Mouse (Mus musculus): ENCODE results near the gene Nox4. TPM values are rescaled to one million over a fixed set of nuclear protein-coding genes. Genes with fewer than 3 reads are reported as not detected.

Gene Nox4
- 1 to 10 TPM; 1.1 to 2.0 (median 1.7) TPM for total RNA-seq (2022)

DNA sequence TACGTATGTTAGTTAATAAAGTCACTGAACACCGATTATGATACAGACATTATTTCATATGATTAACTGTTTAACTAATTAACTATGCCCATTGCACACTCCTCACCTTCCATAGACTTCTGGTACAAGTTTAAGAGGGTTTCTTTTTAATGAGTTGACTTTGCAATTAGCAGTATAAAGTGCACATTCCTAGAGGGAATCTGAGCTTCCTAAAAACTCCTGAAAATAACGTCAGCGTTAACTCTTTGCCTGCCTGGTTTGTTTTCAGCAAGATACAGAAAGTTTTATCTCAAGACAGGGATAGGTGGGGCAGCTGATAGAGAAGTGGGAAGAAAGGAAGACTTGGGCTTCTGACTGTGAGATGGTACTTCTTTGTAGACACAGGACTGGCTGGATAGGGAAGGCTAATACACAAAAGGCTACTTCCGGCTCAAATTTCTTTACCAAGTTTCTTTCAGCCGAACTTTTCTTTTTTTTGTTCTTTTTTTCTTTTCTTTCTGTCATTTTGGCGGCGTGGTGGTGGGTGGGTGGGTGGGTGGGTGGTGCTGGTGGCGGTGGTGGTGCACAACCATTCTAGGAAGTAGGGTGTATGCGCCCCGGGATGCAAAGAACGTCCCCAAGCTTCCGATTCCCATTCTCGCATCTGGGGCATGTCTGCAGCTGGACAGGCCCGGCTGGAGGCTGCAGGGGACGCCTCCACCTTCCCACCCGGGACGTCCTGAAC is at the start of gene Nox4:
Gene Nox4, plus strand, starts transcription at position 241 of the 724 bp plus-strand sequence.
- no peak for DNase-seq

GRCm38 (mm10) chr7:87204751-87205150 is 41.1 kb upstream of the Nox4 start:
- no peak for DNase-seq

GRCm38 (mm10) chr7:87221712-87222111 is 24.2 kb upstream of the Nox4 start:
- DNase-seq: no peak

- no peak for DNase-seq
Observed at GRCm38 (mm10) chr7:87222751-87223150, 23.1 kb upstream of the Nox4 start.

DNA sequence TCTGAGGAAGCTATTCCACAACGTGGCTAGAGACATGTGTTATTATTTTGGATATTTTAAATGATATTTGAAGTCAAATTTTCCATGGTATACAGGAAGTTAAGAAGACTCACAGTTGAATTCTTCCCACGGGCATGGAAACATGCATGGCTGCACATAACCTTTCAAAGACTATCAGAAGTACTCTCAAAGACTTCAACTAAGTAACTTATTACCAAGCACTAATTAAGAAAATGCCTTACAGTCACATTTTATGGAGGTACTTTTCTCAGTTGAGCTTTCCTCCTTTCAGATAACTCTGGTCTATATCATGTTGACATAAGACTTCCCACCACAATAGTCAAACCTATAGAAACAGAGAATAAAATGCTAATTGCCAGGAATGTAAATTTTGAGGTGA is 20.3 kb upstream of the Nox4 start:
- DNase-seq: no peak

DNA sequence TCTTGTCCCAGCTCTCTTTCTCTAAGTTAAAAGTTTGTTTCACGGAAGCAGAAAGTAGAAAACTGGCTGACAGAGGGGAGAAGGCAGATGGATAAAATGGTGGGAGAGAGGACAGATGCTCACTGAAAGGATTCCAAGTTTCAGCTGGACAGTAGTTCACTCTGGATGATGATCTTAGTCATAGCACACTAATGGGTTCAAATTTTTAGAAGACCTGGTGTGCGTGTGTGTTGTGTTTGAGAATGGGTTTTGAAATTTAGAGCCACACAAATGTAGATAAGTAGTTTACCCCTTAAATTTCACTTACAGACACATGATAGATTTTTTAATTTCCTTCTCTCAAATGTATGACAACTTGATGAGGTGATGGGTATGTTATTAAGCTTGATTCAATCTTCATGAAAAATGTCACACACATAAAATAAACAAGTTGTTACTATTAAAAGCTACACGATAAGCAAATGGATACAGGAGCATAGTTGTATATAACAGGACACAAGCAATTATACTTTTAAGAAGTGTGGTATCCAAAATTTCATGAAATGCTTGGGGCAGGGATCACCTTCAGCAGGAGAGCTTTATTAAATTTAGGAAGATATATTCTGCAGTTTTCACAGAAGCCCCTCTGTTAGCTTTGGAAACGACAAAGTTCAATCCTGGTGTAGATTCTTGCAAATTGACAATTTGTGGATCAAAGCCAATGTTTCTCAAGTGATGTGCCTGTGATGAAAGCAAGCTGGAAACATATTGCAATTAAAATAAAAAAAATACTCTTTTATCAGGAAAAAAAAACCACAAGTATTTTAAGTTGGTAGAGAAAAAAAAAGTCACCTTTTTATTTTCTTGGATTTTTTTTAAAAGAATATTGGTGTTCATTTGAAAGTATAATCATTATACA is 18.6 kb upstream of the Nox4 start:
- DNase-seq: no peak

GRCm38 (mm10) chr7:87229502-87229901 is 16.4 kb upstream of the Nox4 start:
- DNase-seq: no peak

DNA sequence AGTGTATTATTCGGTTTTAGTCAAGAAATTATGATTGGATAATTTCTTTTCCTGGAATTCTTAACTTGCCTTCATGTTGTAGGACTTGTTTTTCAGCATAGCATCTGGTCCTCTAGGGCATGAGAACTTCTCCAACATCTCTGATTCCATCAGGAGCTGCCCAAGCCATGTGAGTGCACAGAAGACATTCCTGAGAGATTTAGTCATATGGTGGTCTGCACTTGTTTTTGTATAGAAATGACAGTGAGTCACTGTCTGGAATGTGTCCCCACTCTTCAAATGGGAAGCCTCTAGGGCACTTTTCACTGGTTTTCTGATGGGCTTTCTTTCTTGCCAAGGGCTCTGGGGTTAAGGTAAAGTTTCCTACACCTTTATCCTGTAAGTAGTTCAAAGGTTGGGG is 4.8 kb upstream of the Nox4 start:
- DNase-seq: no peak

GRCm38 (mm10) chr7:87246580-87246934 is 661 bp downstream of the Nox4 start:
- DNase-seq: no peak

- no peak for DNase-seq
Observed at GRCm38 (mm10) chr7:87246940-87247339, 1.0 kb downstream of the Nox4 start.

- no peak for DNase-seq
Observed at GRCm38 (mm10) chr7:87247926-87248325, 2.0 kb downstream of the Nox4 start.

GRCm38 (mm10) chr7:87252071-87252470 is 6.2 kb downstream of the Nox4 start:
- no peak for DNase-seq

- peak; percentile 1 for DNase-seq
Observed at GRCm38 (mm10) chr7:87277225-87277624, 31.3 kb downstream of the Nox4 start.

- DNase-seq: no peak
Observed at GRCm38 (mm10) chr7:87303726-87304315, 57.9 kb downstream of the Nox4 start.

DNA sequence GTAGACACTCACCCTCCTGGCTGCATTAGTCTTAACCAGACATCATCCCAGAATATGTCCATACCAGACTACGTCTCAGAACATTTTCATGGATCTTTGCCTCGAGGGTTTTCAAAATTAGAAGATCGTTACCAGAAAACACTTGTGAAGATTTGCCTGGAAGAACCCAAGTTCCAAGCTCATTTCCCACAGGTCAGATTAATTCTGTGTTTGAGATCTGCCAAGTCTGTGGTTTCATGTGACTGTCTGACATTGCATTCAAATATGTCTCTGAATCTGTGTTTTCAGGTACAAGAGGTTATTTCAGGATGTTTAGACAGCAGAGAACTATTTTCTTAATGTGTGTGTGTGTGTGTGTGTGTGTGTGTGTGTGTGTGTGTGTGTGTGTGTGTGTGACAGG is 75.7 kb downstream of the Nox4 start:
- no peak for DNase-seq

DNA sequence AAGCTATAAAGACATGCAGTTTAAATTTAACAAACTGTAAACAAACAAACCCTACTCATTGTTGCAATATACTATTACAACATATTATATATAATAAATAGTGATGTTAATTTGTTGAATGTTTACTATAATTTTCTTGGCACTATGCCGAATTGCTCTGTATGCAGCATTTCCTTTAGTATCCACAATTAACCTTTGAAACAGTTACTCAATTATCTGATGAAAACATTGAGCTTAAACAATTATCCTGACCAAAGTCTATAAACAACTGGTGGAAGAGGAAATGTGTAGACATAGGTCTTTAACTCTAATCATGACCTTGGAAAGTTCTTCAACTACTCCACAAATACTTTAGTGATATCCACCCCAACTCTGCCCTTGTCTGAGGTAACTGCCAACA is 76.2 kb downstream of the Nox4 start:
- no peak for DNase-seq

- DNase-seq: no peak
Observed at GRCm38 (mm10) chr7:87330782-87331558, 85.1 kb downstream of the Nox4 start.

DNA sequence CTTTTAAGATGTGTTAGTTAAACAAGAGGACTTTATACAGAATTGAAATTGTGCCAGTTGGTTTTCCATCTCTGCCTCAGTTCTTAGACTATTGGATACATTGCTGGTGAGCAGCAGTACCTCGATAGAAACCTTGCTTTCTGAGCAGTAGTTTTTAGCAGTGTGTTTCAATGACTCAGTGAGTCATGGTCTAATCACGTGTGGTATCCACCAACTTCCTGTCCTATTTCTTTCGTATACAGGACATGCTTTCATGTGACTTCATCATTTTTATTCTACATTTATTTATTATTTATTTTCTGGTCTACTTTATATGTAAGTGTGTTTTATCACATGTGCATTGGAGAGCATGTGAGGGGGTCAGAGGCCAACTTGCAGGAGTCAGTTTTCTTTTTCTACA is 99.7 kb downstream of the Nox4 start:
- DNase-seq: no peak

DNA sequence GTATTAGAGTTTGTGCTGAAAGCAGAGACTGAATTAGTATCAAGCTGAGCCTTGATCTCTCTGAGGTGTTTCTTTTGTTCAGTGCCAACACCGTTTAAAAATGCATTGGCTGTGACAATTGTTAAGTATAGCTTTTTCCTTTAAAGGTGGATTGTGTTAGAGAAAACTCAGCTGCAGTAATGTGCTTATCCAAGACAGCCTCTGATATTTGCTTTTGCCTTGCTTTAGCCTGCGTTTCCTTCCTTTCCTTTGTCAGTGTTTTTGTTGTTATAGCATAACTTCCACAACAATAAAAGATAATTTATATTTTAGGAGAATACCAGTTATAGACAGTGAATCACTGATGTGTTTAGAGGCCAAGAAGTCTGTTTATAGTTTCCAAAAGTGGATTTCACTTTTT is 106.9 kb downstream of the Nox4 start:
- no peak for DNase-seq

DNA sequence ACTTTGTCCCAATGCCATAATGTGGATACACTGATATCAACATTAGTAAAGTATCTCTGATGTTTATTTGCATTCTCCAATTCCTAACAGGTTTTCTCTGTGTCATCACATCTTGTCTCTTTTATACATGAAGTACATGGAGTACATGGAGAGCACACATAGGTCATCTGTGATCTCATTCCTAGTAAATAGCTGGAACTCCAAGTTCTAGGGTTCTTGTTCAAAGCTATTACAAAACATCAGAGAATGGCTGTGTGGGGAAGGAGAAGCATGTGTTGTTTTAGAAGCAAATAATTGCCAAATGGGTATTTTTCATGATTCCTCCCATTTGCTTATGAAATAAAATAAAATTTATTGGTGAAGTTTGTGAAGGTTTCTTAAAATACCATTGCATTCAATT is 121.9 kb downstream of the Nox4 start:
- DNase-seq: no peak

- DNase-seq: no peak
Observed at GRCm38 (mm10) chr7:87369131-87369530, 123.2 kb downstream of the Nox4 start.

DNA sequence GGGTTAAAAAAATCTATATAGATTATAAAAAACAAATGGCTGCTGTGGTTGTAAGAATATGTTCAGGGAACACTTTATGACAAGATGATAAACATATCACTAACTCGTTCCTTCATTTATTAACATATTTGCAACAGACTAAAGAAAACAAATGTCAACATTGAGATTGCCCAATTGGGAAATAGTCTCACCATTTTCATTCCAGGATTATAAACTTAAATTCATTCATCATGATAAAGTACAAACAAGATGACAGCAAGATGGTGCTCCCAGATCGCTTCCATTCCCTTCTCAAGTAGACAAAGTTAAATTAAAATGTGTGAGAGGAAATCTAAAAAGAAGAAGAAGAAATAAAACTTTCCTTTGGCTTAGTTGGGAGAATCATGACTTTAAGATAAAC is 124.9 kb downstream of the Nox4 start:
- no peak for DNase-seq

DNA sequence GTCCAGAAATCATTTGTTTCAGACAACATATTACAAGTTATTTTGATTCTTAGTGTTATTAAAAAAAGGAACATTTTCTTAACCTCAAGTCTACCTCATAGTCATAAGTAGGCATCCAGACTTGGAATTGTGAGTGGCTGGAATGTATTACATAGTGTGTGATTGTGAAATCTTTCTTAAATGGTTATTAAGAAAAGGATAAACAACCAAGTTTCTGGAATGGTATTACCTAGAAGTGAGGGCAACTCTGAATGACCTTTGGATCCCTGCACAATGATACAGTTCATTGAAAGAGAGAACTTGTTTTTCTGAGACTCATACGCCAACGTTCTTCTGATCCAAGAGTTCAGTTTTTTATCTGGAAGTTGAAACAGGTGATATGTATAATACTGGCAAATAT is 125.4 kb downstream of the Nox4 start:
- DNase-seq: no peak

All from adrenal gland, adult 8-10 months (tissue).